Mouse (Mus musculus) limb, embryonic 13.5 days (tissue): ENCODE measurements around the gene Lima1. TPM values are rescaled to one million over a fixed set of nuclear protein-coding genes. Genes with fewer than 3 reads are reported as not detected.
"Not testable (repeated sequence)": the region's sequence is repeated elsewhere in the genome, so short reads cannot be mapped to it uniquely, and the experiment has no call there.

Experiments
- ATAC-seq: fragments of 200-750 bp; cut with Nextera tagmentation; 2 replicates; pipeline ENCODE4 v1.8.0; 2017; ENCODE audit warnings: low read depth, moderate number of reproducible peaks, moderate TSS enrichment; ENCODE audit not compliant: low FRiP score
- H3K27ac ChIP-seq: fragments of 300-500 bp; sonication (generic); 2 replicates; pipeline ENCODE4 v1.5.1; 2015; ENCODE audit warnings: inconsistent platforms, mild to moderate bottlenecking, moderate library complexity
- H3K27me3 ChIP-seq: fragments of 300-500 bp; sonication (generic); 2 replicates; pipeline ENCODE4 v1.6.1; 2015; ENCODE audit warnings: mild to moderate bottlenecking, inconsistent platforms
- H3K36me3 ChIP-seq: fragments of 300-500 bp; sonication (generic); 2 replicates; pipeline ENCODE4 v1.6.1; 2015; ENCODE audit warnings: inconsistent platforms, mild to moderate bottlenecking, moderate library complexity
- H3K4me1 ChIP-seq: fragments of 300-500 bp; sonication (generic); 2 replicates; pipeline ENCODE4 v1.6.1; 2015; ENCODE audit warnings: inconsistent platforms
- H3K4me2 ChIP-seq: fragments of 300-500 bp; sonication (generic); replicated peaks from 2 replicates; pipeline ENCODE4 v1.6.1; 2015; ENCODE audit warnings: inconsistent platforms, mild to moderate bottlenecking, moderate library complexity
- H3K4me3 ChIP-seq: fragments of 300-500 bp; sonication (generic); 2 replicates; pipeline ENCODE4 v1.5.1; 2015; ENCODE audit warnings: moderate library complexity, mild to moderate bottlenecking, inconsistent platforms
- H3K9ac ChIP-seq: fragments of 300-500 bp; sonication (generic); 2 replicates; pipeline ENCODE4 v1.6.1; 2015; ENCODE audit warnings: mild to moderate bottlenecking, inconsistent platforms
- H3K9me3 ChIP-seq: fragments of 300-500 bp; sonication (generic); 2 replicates; pipeline ENCODE4 v1.6.1; 2016; ENCODE audit warnings: inconsistent platforms
- WGBS: fragments of 180-500 bp; shearing (Covaris S2); methylation state at CpG from one replicate; pipeline ENCODE4 v1.1.7; 2015; 5-methylcytosine and 5-hydroxymethylcytosine counted together
- polyA plus RNA-seq: library from polyadenylated mRNA; unstranded; fragments of >200 nt; fragmentation: Nextera tagmentation; extraction: Ambion mirVana; gene quantifications from 2 replicates; pipeline ENCODE4 v1.2.1, GENCODE M21; 2015

Lima1 gene
- polyA plus RNA-seq, 1 experiment from 2014 or later, result 101 TPM

GRCm38 (mm10) chr15:99828061-99828460, 47.2 kb downstream of the Lima1 start:
- no peaks in the 10 kb centered on the region for H3K9me3 ChIP-seq
- no peaks in the 10 kb centered on the region for H3K27me3 ChIP-seq
- no peak overlapping the region for H3K4me2 ChIP-seq
- H3K4me3 ChIP-seq, result no peak overlapping the region
- H3K9ac ChIP-seq, result no peak overlapping the region
- H3K27ac ChIP-seq, result no peak overlapping the region
- no peak for ATAC-seq
- 73% methylated on average over 2 of the region's 2 CpGs for WGBS
- no peaks in the 10 kb centered on the region for H3K36me3 ChIP-seq
- no peaks in the 10 kb centered on the region for H3K4me1 ChIP-seq

DNA sequence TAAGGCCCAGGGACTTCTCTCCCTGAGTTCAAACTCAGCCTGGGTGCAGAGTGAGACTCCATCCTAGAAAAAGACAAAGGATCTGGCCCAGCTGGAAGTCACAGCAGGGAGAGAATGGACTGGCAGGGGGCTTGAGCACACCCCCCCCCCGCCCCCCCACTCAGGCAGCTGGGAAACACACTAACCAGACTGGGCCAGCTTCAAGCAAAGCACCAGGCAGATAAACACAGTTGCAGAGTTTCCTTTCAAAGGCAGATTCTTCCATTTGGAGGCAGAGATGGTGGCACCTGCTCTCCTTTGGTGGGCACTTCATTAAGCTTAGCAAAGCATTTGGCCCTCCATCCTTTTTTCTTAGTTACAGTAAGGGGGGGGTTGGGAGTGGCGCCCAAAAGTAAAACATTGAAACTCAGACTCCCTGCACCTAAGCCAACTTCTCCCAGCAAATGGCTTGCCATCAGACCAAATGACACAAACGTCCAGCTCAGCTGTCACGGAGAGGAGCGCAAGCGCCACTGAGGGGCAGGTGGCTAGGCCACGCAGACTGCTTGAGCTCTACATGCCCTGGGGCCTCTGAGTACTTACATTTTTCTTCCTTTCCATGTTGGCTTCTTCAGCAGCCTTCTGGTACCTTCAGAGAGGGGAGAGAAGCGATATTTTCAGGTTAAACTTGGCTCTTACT, 48.9 kb downstream of the Lima1 start:
- no peak for ATAC-seq
- no peaks in the 10 kb centered on the region for H3K27me3 ChIP-seq
- peaks cover under 1% of the 10 kb centered on the region; the same call in 1 of the 2 replicates for H3K4me1 ChIP-seq
- no peaks in the 10 kb centered on the region for H3K36me3 ChIP-seq
- H3K9me3 ChIP-seq, result no peaks in the 10 kb centered on the region
- no peak overlapping the region; the same call in 1 of the 2 replicates for H3K27ac ChIP-seq
- WGBS, result 74% methylated on average over 8 of the region's 8 CpGs
- H3K4me3 ChIP-seq, result no peak overlapping the region
- H3K4me2 ChIP-seq, result no peak overlapping the region
- no peak overlapping the region for H3K9ac ChIP-seq

- peaks cover 12% of the 10 kb centered on the region for H3K4me1 ChIP-seq
These were observed 50.0 kb downstream of the Lima1 start for GRCm38 (mm10) chr15:99825211-99825610.

DNA sequence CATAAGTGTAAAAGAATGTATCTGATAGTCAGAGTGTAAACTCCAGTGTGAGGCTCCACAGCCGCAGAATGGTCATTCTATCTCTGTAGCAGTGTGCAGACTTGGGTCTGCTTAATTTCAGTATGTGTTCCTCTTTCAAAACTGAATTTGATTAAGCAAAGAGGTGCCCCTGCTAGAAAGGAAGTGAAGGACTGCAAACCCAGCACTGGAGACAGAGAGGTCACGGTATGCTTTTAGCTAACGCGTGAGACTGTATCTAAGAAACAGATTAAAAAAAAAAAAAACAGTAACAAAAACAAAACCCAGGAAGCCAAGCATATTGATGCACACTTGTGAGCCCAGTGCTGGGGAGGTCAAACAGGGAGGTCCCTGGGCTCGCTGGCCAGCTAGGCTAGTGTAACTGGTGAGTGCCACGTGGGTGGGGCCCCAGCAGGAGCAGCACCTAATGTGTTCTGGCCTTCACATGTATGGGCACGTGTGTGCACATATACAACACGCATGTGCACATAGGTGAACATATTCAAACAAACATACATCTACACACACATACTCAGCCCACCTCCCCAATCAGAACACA, 51.8 kb downstream of the Lima1 start:
- H3K4me2 ChIP-seq, result no peak overlapping the region
- no peaks in the 10 kb centered on the region for H3K36me3 ChIP-seq
- no peak overlapping the region for H3K9ac ChIP-seq
- H3K4me1 ChIP-seq, result peaks cover 12% of the 10 kb centered on the region
- ATAC-seq, result no peak
- WGBS, result 71% methylated on average over 8 of the region's 8 CpGs
- H3K27ac ChIP-seq, result no peak overlapping the region
- H3K4me3 ChIP-seq, result no peak overlapping the region
- no peaks in the 10 kb centered on the region for H3K27me3 ChIP-seq
- no peaks in the 10 kb centered on the region for H3K9me3 ChIP-seq

More at GRCm38 (mm10) chr15:99825211-99825610, 50.0 kb downstream of the Lima1 start:
- no peaks in the 10 kb centered on the region for H3K9me3 ChIP-seq
- WGBS, result 83% methylated on average over 3 of the region's 3 CpGs
- no peak for ATAC-seq
- H3K27ac ChIP-seq, result no peak overlapping the region
- no peaks in the 10 kb centered on the region for H3K27me3 ChIP-seq
- no peaks in the 10 kb centered on the region for H3K36me3 ChIP-seq
- no peak overlapping the region for H3K9ac ChIP-seq
- no peak overlapping the region for H3K4me3 ChIP-seq
- H3K4me2 ChIP-seq, result no peak overlapping the region

DNA sequence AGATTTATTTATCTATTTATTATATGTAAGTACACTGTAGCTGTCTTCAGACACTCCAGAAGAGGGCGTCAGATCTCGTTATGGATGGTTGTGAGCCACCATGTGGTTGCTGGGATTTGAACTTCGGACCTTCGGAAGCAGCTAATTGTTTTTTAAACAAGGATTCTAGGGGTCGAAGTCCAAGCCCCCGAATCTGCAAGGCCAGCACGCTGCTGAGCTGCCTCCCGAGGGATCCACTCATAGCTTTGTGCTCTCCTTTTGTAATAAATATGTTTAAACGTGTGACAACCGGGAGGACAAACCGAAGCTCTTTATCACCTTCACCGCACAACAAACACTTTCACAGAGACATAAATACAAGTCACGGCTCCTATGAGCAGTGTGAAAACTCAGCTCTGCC, 52.8 kb downstream of the Lima1 start:
- H3K4me2 ChIP-seq, H3K9me3 ChIP-seq, H3K9ac ChIP-seq, H3K27ac ChIP-seq, H3K4me3 ChIP-seq, H3K27me3 ChIP-seq, H3K36me3 ChIP-seq, ATAC-seq: not testable (repeated sequence)
- H3K4me1 ChIP-seq, result peaks cover 12% of the 10 kb centered on the region
- WGBS, result 84% methylated on average over 13 of the region's 13 CpGs

GRCm38 (mm10) chr15:99819621-99820279, 55.5 kb downstream of the Lima1 start:
- WGBS, result 4% methylated on average over 14 of the region's 14 CpGs
- 0 out of 2 replicates have a peak, but pooled peaks cover 3% of the 10 kb centered on the region for H3K9me3 ChIP-seq

GRCm38 (mm10) chr15:99819109-99819440, 56.2 kb downstream of the Lima1 start:
- H3K9me3 ChIP-seq, result 0 out of 2 replicates have a peak, but pooled peaks cover 3% of the 10 kb centered on the region
- H3K4me3 ChIP-seq, result peak overlapping the region; percentile 71
- 1% methylated on average over 6 of the region's 6 CpGs for WGBS
- H3K27me3 ChIP-seq, result no peaks in the 10 kb centered on the region
- H3K9ac ChIP-seq, result peak overlapping the region; percentile 91
- H3K4me2 ChIP-seq, result peak overlapping the region; percentile 76
- H3K4me1 ChIP-seq, result peaks cover 27% of the 10 kb centered on the region
- no peak for ATAC-seq
- H3K36me3 ChIP-seq, result peaks cover 23% of the 10 kb centered on the region
- peak overlapping the region; percentile 98 for H3K27ac ChIP-seq

More at GRCm38 (mm10) chr15:99819621-99820279, 55.5 kb downstream of the Lima1 start:
- peak; percentile 66 for ATAC-seq
- Histone ChIP-seq H3K4me2 (peak overlapping the region; percentile 76), H3K27ac (peak overlapping the region; percentile 98), H3K36me3 (peaks cover 20% of the 10 kb centered on the region), H3K4me3 (peak overlapping the region; percentile 71), H3K9ac (peak overlapping the region; percentile 91), H3K4me1 (peaks cover 27% of the 10 kb centered on the region), H3K27me3 (no peaks in the 10 kb centered on the region)

DNA sequence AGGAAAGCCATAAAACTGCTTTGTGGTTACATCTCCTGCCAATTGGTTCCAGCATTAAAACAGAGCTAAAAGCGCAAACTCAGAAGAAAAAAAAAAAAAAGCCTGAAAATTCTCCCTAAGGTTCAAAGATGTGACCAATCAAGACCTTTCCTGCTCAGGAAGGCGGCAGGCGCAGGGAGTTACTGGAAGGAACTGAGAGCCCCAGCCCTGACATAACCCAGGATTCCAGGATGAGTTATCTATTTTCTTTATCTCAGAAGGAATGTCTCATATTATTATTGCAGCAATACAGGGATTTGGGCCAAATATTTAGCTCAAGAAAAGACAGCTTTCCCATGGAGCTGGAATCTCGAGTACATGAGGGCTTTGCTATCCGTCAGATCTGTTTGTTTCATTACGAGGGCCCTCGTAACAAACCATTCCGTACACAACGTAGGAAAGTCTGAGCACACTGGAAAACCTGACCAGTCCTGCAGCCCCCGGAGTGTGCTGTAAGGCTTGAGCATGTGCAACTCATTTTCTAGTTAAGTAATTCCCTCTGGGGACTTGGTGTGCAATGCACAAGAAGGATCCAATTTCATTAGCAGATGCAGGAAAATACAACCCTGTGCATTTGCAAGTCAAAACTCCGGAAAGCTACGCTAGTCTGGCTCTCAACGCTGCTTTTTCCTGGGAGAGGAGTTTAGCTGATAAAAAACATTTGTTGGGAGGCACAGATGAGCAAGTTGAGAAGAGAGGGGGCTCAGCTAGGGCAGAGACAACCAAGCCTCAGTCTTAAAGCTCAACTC, 56.7 kb downstream of the Lima1 start:
- ATAC-seq, result peak; percentile 94
- peak overlapping the region; percentile 91 for H3K9ac ChIP-seq
- H3K36me3 ChIP-seq, result peaks cover 29% of the 10 kb centered on the region
- peak overlapping the region; percentile 98 for H3K27ac ChIP-seq
- 0 out of 2 replicates have a peak, but pooled peaks cover 3% of the 10 kb centered on the region for H3K9me3 ChIP-seq
- WGBS, result under 1% methylated on average over 13 of the region's 13 CpGs
- H3K27me3 ChIP-seq, result no peaks in the 10 kb centered on the region
- H3K4me3 ChIP-seq, result peak overlapping the region; percentile 71
- peak overlapping the region; percentile 76 for H3K4me2 ChIP-seq
- H3K4me1 ChIP-seq, result peaks cover 27% of the 10 kb centered on the region

DNA sequence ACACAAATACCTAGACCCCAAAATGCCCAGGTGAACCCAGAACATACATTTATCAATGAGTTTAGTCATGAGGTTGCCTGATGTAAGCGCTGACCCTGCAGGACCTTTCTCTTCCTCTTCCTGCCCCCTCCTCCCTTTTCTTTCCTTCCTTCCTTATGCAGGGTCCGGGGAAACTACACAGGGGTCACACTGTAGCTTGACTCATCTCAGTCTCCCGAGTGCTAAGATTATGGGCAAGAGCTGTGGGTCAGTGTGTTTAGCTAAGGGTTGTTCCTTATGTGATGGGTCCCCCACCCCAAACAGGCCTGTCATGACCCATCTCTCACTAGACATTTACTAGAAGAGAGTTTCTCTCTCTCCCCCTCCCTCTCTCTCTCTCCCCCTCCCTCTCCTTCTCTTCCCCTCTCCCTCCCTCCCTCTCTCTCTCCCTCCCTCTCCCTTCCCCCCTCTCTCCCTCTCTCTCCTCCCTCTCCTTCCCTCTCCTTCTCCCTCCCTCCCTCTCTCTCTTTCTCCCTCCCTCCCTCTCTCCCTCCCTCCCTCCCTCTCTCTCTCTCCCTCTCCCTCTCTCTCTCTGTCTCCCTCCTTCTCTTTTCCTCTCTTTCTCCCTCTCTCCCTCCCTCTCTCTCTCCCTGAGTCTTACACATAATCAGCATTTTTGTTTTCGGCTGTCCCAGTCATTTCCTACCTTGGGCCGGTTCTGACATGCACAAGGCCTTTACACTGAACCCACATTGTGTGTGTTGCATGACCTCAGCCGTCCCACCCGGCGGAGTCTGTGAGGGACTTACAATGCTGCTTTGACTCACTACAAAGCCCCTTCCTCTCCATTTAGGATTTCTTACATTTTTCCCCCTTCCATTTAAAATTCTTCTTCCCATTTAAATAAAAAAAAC, 57.7 kb downstream of the Lima1 start:
- Histone ChIP-seq H3K9ac (peak overlapping the region; percentile 91), H3K36me3 (peaks cover 31% of the 10 kb centered on the region), H3K4me1 (peaks cover 28% of the 10 kb centered on the region), H3K9me3 (0 out of 2 replicates have a peak, but pooled peaks cover 3% of the 10 kb centered on the region), H3K27me3 (no peaks in the 10 kb centered on the region), H3K27ac (peak overlapping the region; percentile 98), H3K4me3 (peak overlapping the region; percentile 71), H3K4me2 (peak overlapping the region; percentile 76)
- no peak for ATAC-seq
- 10% methylated on average over 8 of the region's 8 CpGs for WGBS

- Histone ChIP-seq H3K4me3 (no peak overlapping the region), H3K27ac (no peak overlapping the region), H3K9me3 (0 out of 2 replicates have a peak, but pooled peaks cover 3% of the 10 kb centered on the region), H3K27me3 (no peaks in the 10 kb centered on the region), H3K9ac (no peak overlapping the region), H3K4me2 (0 out of 2 replicates have a peak overlapping the region, but pooled peaks have one; percentile 76), H3K4me1 (peaks cover 39% of the 10 kb centered on the region), H3K36me3 (peaks cover 31% of the 10 kb centered on the region)
- 95% methylated on average over 4 of the region's 4 CpGs for WGBS
- no peak for ATAC-seq
These were observed 59.3 kb downstream of the Lima1 start for GRCm38 (mm10) chr15:99815999-99816398.
